Mouse (Mus musculus) embryo, embryonic 11.5 days (tissue): ENCODE results near the gene Kif5c.

Experiments
- DNase-seq: peaks from one replicate; pipeline ENCODE4 v3.0.0-alpha.2; 2012; ENCODE audit warnings: low read depth, low spot score

The Kif5c gene

GRCm38 (mm10) chr2:49661872-49662271 is 42.8 kb downstream of the Kif5c start:
- no peak for DNase-seq

GRCm38 (mm10) chr2:49671753-49672500 is 52.8 kb downstream of the Kif5c start:
- no peak for DNase-seq

- no peak for DNase-seq
These were observed 53.4 kb downstream of the Kif5c start for GRCm38 (mm10) chr2:49672501-49672874.

- no peak for DNase-seq
These were observed 56.9 kb downstream of the Kif5c start for GRCm38 (mm10) chr2:49676020-49676419.

- no peak for DNase-seq
These were observed 59.3 kb downstream of the Kif5c start for GRCm38 (mm10) chr2:49678386-49678785.

GRCm38 (mm10) chr2:49679135-49679964 is 60.3 kb downstream of the Kif5c start:
- DNase-seq: no peak

- no peak for DNase-seq
These were observed 63.7 kb downstream of the Kif5c start for GRCm38 (mm10) chr2:49682754-49683153.

GRCm38 (mm10) chr2:49684808-49685207 is 65.7 kb downstream of the Kif5c start:
- no peak for DNase-seq

- no peak for DNase-seq
These were observed 71.3 kb downstream of the Kif5c start for GRCm38 (mm10) chr2:49690421-49690826.

GRCm38 (mm10) chr2:49691441-49691840 is 72.3 kb downstream of the Kif5c start:
- DNase-seq: no peak

GRCm38 (mm10) chr2:49694727-49695126 is 75.6 kb downstream of the Kif5c start:
- DNase-seq: no peak

GRCm38 (mm10) chr2:49695461-49695860 is 76.4 kb downstream of the Kif5c start:
- DNase-seq: no peak

GRCm38 (mm10) chr2:49698851-49699250 is 79.8 kb downstream of the Kif5c start:
- DNase-seq: no peak

GRCm38 (mm10) chr2:49700176-49700971 is 81.3 kb downstream of the Kif5c start:
- no peak for DNase-seq

GRCm38 (mm10) chr2:49710223-49710622 is 91.1 kb downstream of the Kif5c start:
- DNase-seq: no peak

GRCm38 (mm10) chr2:49711693-49712092 is 92.6 kb downstream of the Kif5c start:
- DNase-seq: no peak

GRCm38 (mm10) chr2:49712336-49712887 is 93.3 kb downstream of the Kif5c start:
- no peak for DNase-seq

- DNase-seq: no peak
These were observed 97.4 kb downstream of the Kif5c start for GRCm38 (mm10) chr2:49716490-49716889.

- DNase-seq: no peak
These were observed 98.5 kb downstream of the Kif5c start for GRCm38 (mm10) chr2:49717437-49718116.

GRCm38 (mm10) chr2:49718492-49718891 is 99.4 kb downstream of the Kif5c start:
- no peak for DNase-seq
